Mouse (Mus musculus) heart, embryonic 12.5 days (tissue): Measurements from ENCODE around the gene Tubb2b. TPM values are rescaled to one million over a fixed set of nuclear protein-coding genes. Genes with fewer than 3 reads are reported as not detected.

Source experiments
- ATAC-seq: fragments of 200-750 bp; cut with Nextera tagmentation; 2 replicates; pipeline ENCODE4 v1.8.0; 2017; ENCODE audit warnings: moderate TSS enrichment, moderate library complexity; ENCODE audit not compliant: insufficient number of reproducible peaks, low FRiP score
- H3K27ac ChIP-seq: fragments of 300-500 bp; sonication (generic); 2 replicates; pipeline ENCODE4 v1.5.1; 2016; ENCODE audit warnings: mild to moderate bottlenecking, moderate library complexity; ENCODE audit not compliant: poor library complexity, severe bottlenecking
- H3K27me3 ChIP-seq: fragments of 300-500 bp; sonication (generic); replicated peaks from 2 replicates; pipeline ENCODE4 v1.6.1; 2016; ENCODE audit warnings: mild to moderate bottlenecking, moderate library complexity
- H3K36me3 ChIP-seq: fragments of 300-500 bp; sonication (generic); 2 replicates; pipeline ENCODE4 v1.6.1; 2016; ENCODE audit warnings: mild to moderate bottlenecking, moderate library complexity
- H3K4me1 ChIP-seq: fragments of 300-500 bp; sonication (generic); replicated peaks from 2 replicates; pipeline ENCODE4 v1.6.1; 2016; ENCODE audit warnings: mild to moderate bottlenecking
- H3K4me2 ChIP-seq: fragments of 300-500 bp; sonication (generic); 2 replicates; pipeline ENCODE4 v1.6.1; 2016; ENCODE audit warnings: mild to moderate bottlenecking, moderate library complexity
- H3K4me3 ChIP-seq: fragments of 300-500 bp; sonication (generic); 2 replicates; pipeline ENCODE4 v1.5.1; 2016; ENCODE audit warnings: mild to moderate bottlenecking
- H3K9ac ChIP-seq: fragments of 300-500 bp; sonication (generic); 2 replicates; pipeline ENCODE4 v1.6.1; 2016; ENCODE audit warnings: mild to moderate bottlenecking, moderate library complexity
- H3K9me3 ChIP-seq: fragments of 300-500 bp; sonication (generic); replicated peaks from 2 replicates; pipeline ENCODE4 v1.6.1; 2016; ENCODE audit warnings: mild to moderate bottlenecking, moderate library complexity
- WGBS: fragments of 180-500 bp; shearing (Covaris S2); methylation state at CpG from one replicate; pipeline ENCODE4 v1.1.7; 2016; 5-methylcytosine and 5-hydroxymethylcytosine counted together
- polyA plus RNA-seq: library from polyadenylated mRNA; unstranded; fragments of >200 nt; fragmentation: Nextera tagmentation; extraction: Ambion mirVana; gene quantifications from 2 replicates; pipeline ENCODE4 v1.2.1, GENCODE M21; 2016

The Tubb2b gene
- polyA plus RNA-seq, 1 experiment from 2014 or later: 28.8 TPM

- Histone ChIP-seq H3K9ac (no peak overlapping the region), H3K9me3 (no peaks in the 10 kb centered on the region), H3K36me3 (no peaks in the 10 kb centered on the region), H3K27ac (0 out of 2 replicates have a peak overlapping the region, but pooled peaks have one; percentile 23), H3K27me3 (no peaks in the 10 kb centered on the region), H3K4me1 (peaks cover 56% of the 10 kb centered on the region), H3K4me3 (no peak overlapping the region), H3K4me2 (no peak overlapping the region)
- WGBS: 65% methylated on average over 5 of the region's 5 CpGs
- no peak for ATAC-seq
Observed at GRCm38 (mm10) chr13:34153254-34154011, 23.2 kb upstream of the Tubb2b start.

GRCm38 (mm10) chr13:34152695-34153094 lies 22.4 kb upstream of the Tubb2b start:
- no peaks in the 10 kb centered on the region for H3K27me3 ChIP-seq
- peaks cover 63% of the 10 kb centered on the region for H3K4me1 ChIP-seq
- no peak overlapping the region for H3K27ac ChIP-seq
- no peaks in the 10 kb centered on the region for H3K9me3 ChIP-seq
- H3K36me3 ChIP-seq: no peaks in the 10 kb centered on the region
- no peak overlapping the region for H3K4me2 ChIP-seq
- ATAC-seq: no peak
- no peak overlapping the region for H3K4me3 ChIP-seq
- 61% methylated on average over 7 of the region's 7 CpGs for WGBS
- no peak overlapping the region for H3K9ac ChIP-seq

GRCm38 (mm10) chr13:34151425-34151824 lies 21.2 kb upstream of the Tubb2b start:
- Histone ChIP-seq H3K9ac (no peak overlapping the region), H3K9me3 (no peaks in the 10 kb centered on the region), H3K4me3 (no peak overlapping the region), H3K27ac (no peak overlapping the region), H3K4me1 (peaks cover 55% of the 10 kb centered on the region), H3K4me2 (no peak overlapping the region), H3K36me3 (no peaks in the 10 kb centered on the region), H3K27me3 (no peaks in the 10 kb centered on the region)
- WGBS: 77% methylated on average over 1 of the region's 1 CpGs
- ATAC-seq: no peak

- no peaks in the 10 kb centered on the region for H3K9me3 ChIP-seq
- 7% methylated on average over 19 of the region's 19 CpGs for WGBS
- peak overlapping the region; percentile 36 for H3K27ac ChIP-seq
- ATAC-seq: peak; percentile 16; the same call in 1 of the 2 replicates
- peak overlapping the region; percentile 36; the same call in 1 of the 2 replicates for H3K9ac ChIP-seq
- no peaks in the 10 kb centered on the region for H3K36me3 ChIP-seq
- H3K27me3 ChIP-seq: no peaks in the 10 kb centered on the region
- H3K4me2 ChIP-seq: peak overlapping the region; percentile 70
- peak overlapping the region; percentile 34 for H3K4me3 ChIP-seq
- H3K4me1 ChIP-seq: peaks cover 47% of the 10 kb centered on the region
Observed at GRCm38 (mm10) chr13:34150271-34151027, 20.2 kb upstream of the Tubb2b start.

GRCm38 (mm10) chr13:34149463-34150176 lies 19.4 kb upstream of the Tubb2b start:
- peak overlapping the region; percentile 37 for H3K4me3 ChIP-seq
- peak overlapping the region; percentile 70 for H3K4me2 ChIP-seq
- no peaks in the 10 kb centered on the region for H3K27me3 ChIP-seq
- peak overlapping the region; percentile 61 for H3K27ac ChIP-seq
- H3K36me3 ChIP-seq: no peaks in the 10 kb centered on the region
- H3K4me1 ChIP-seq: peaks cover 46% of the 10 kb centered on the region
- WGBS: 41% methylated on average over 5 of the region's 5 CpGs
- no peaks in the 10 kb centered on the region for H3K9me3 ChIP-seq
- ATAC-seq: no peak
- H3K9ac ChIP-seq: peak overlapping the region; percentile 13; the same call in 1 of the 2 replicates

- Histone ChIP-seq H3K27ac (peak overlapping the region; percentile 61), H3K4me3 (peak overlapping the region; percentile 37), H3K4me2 (peak overlapping the region; percentile 62), H3K4me1 (peaks cover 40% of the 10 kb centered on the region), H3K27me3 (no peaks in the 10 kb centered on the region), H3K9ac (peak overlapping the region; percentile 13; the same call in 1 of the 2 replicates), H3K36me3 (no peaks in the 10 kb centered on the region), H3K9me3 (no peaks in the 10 kb centered on the region)
- no peak for ATAC-seq
- WGBS: 4% methylated on average over 23 of the region's 23 CpGs
Observed at GRCm38 (mm10) chr13:34148767-34149392, 18.6 kb upstream of the Tubb2b start.

GRCm38 (mm10) chr13:34148181-34148580 lies 17.9 kb upstream of the Tubb2b start:
- H3K9ac ChIP-seq: no peak overlapping the region
- no peaks in the 10 kb centered on the region for H3K9me3 ChIP-seq
- no peak overlapping the region for H3K4me3 ChIP-seq
- 73% methylated on average over 3 of the region's 3 CpGs for WGBS
- H3K27me3 ChIP-seq: no peaks in the 10 kb centered on the region
- H3K4me2 ChIP-seq: 0 out of 2 replicates have a peak overlapping the region, but pooled peaks have one; percentile 62
- ATAC-seq: no peak
- H3K36me3 ChIP-seq: no peaks in the 10 kb centered on the region
- H3K27ac ChIP-seq: 0 out of 2 replicates have a peak overlapping the region, but pooled peaks have one; percentile 61
- H3K4me1 ChIP-seq: peaks cover 33% of the 10 kb centered on the region

GRCm38 (mm10) chr13:34146916-34147315 lies 16.6 kb upstream of the Tubb2b start:
- 60% methylated on average over 3 of the region's 3 CpGs for WGBS
- Histone ChIP-seq H3K9me3 (no peaks in the 10 kb centered on the region), H3K27me3 (no peaks in the 10 kb centered on the region), H3K4me1 (peaks cover 28% of the 10 kb centered on the region), H3K36me3 (no peaks in the 10 kb centered on the region), H3K4me3 (no peak overlapping the region), H3K27ac (no peak overlapping the region), H3K4me2 (no peak overlapping the region), H3K9ac (no peak overlapping the region)
- no peak for ATAC-seq

- H3K27ac ChIP-seq: no peak overlapping the region
- 72% methylated on average over 5 of the region's 5 CpGs for WGBS
Observed at GRCm38 (mm10) chr13:34143389-34143788, 13.1 kb upstream of the Tubb2b start.

GRCm38 (mm10) chr13:34136605-34137004 lies 6.3 kb upstream of the Tubb2b start:
- H3K9me3 ChIP-seq: no peaks in the 10 kb centered on the region
- H3K4me1 ChIP-seq: peaks cover 15% of the 10 kb centered on the region
- H3K27ac ChIP-seq: no peak overlapping the region
- H3K27me3 ChIP-seq: peaks cover 23% of the 10 kb centered on the region
- ATAC-seq: no peak
- WGBS: 79% methylated on average over 7 of the region's 7 CpGs
- H3K4me3 ChIP-seq: no peak overlapping the region
- H3K36me3 ChIP-seq: no peaks in the 10 kb centered on the region
- H3K4me2 ChIP-seq: no peak overlapping the region
- H3K9ac ChIP-seq: no peak overlapping the region

More at GRCm38 (mm10) chr13:34143389-34143788, 13.1 kb upstream of the Tubb2b start:
- no peak for ATAC-seq
- H3K9me3 ChIP-seq: no peaks in the 10 kb centered on the region
- no peaks in the 10 kb centered on the region for H3K27me3 ChIP-seq
- H3K9ac ChIP-seq: no peak overlapping the region
- H3K4me2 ChIP-seq: no peak overlapping the region
- peaks cover 8% of the 10 kb centered on the region for H3K4me1 ChIP-seq
- no peaks in the 10 kb centered on the region for H3K36me3 ChIP-seq
- no peak overlapping the region for H3K4me3 ChIP-seq
